Mouse (Mus musculus) brain, embryonic 14.5 days (tissue): ENCODE data around the gene Slc4a8.
A peak's percentile ranks its signal among the peaks of the same experiment; 100 is the strongest.

Experiments used
- CTCF ChIP-seq: fragments of 200-500 bp; IDR thresholded peaks from 2 replicates; pipeline ENCODE4 v1.5.1; 2012; ENCODE audit warnings: inconsistent platforms, mild to moderate bottlenecking, moderate library complexity, borderline replicate concordance; ENCODE audit not compliant: insufficient read depth, insufficient read length; ENCODE audit errors: extremely low read depth
- POLR2A ChIP-seq: fragments of 200-500 bp; IDR thresholded peaks from 2 replicates; pipeline ENCODE4 v1.6.1; 2012; ENCODE audit warnings: mild to moderate bottlenecking, inconsistent platforms, borderline replicate concordance; ENCODE audit not compliant: poor library complexity, insufficient read depth, insufficient read length, severe bottlenecking; ENCODE audit errors: extremely low read depth

DNA sequence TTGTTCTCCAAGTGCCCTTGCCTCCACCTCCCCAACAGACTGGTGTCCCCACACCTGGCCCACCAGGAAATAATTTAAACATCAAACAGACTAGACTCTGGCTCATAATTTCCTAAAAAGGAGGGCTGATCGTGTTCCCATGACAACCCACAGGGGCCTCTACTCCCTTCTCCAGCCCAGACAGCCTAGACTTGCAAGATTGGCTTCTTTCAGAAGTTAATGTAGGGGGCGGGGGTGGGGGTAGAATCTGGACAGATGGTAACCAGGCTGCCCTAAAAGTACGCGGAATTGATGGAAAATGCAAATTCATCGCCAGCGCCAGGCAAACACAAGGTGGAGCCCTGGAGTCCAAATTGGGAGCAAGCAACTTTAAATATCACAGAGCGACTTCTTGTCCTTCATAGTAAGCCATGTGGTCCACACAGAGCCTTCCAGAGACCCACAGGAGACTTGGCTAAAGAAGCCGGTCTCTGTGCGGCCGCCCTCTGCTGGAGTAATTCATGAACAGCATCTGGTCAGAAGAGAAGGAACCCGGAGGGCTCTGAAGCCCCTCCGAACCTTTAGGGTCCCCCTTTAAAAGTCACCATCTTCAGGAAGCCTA, 77.2 kb downstream of the Slc4a8 start:
- TF ChIP-seq CTCF (peak; percentile 55), POLR2A (no peak)
